Mouse (Mus musculus) neural tube, embryonic 13.5 days (tissue): ENCODE measurements around the gene Slc25a17. TPM values are rescaled to one million over a fixed set of nuclear protein-coding genes. Genes with fewer than 3 reads are reported as not detected.

ENCODE experiments used
- ATAC-seq: fragments of 200-750 bp; cut with Nextera tagmentation; 2 replicates; pipeline ENCODE4 v1.8.0; 2017; ENCODE audit warnings: low read depth, mild to moderate bottlenecking, moderate TSS enrichment, moderate library complexity
- H3K27ac ChIP-seq: fragments of 300-500 bp; sonication (generic); replicated peaks from 2 replicates; pipeline ENCODE4 v1.5.1; 2015; ENCODE audit warnings: moderate library complexity, mild to moderate bottlenecking, inconsistent platforms
- H3K27me3 ChIP-seq: fragments of 300-500 bp; sonication (generic); 2 replicates; pipeline ENCODE4 v1.6.1; 2015; ENCODE audit warnings: mild to moderate bottlenecking, inconsistent platforms
- H3K36me3 ChIP-seq: fragments of 300-500 bp; sonication (generic); 2 replicates; pipeline ENCODE4 v1.6.1; 2015; ENCODE audit warnings: mild to moderate bottlenecking, inconsistent platforms
- H3K4me1 ChIP-seq: fragments of 300-500 bp; sonication (generic); replicated peaks from 2 replicates; pipeline ENCODE4 v1.6.1; 2015; ENCODE audit warnings: inconsistent platforms
- H3K4me2 ChIP-seq: fragments of 300-500 bp; sonication (generic); 2 replicates; pipeline ENCODE4 v1.6.1; 2015; ENCODE audit warnings: inconsistent platforms, mild to moderate bottlenecking, moderate library complexity
- H3K4me3 ChIP-seq: fragments of 300-500 bp; sonication (generic); 2 replicates; pipeline ENCODE4 v1.5.1; 2015; ENCODE audit warnings: mild to moderate bottlenecking, inconsistent platforms
- H3K9ac ChIP-seq: fragments of 300-500 bp; sonication (generic); 2 replicates; pipeline ENCODE4 v1.6.1; 2015; ENCODE audit warnings: moderate library complexity, mild to moderate bottlenecking, inconsistent platforms
- H3K9me3 ChIP-seq: fragments of 300-500 bp; sonication (generic); 2 replicates; pipeline ENCODE4 v1.6.1; 2016; ENCODE audit warnings: inconsistent platforms
- WGBS: fragments of 180-500 bp; shearing (Covaris S2); methylation state at CpG from one replicate; pipeline ENCODE4 v1.1.7; 2015; 5-methylcytosine and 5-hydroxymethylcytosine counted together
- polyA plus RNA-seq: library from polyadenylated mRNA; unstranded; fragments of >200 nt; fragmentation: Nextera tagmentation; extraction: Ambion mirVana; gene quantifications from 2 replicates; pipeline ENCODE4 v1.2.1, GENCODE M21; 2015

The Slc25a17 gene
- polyA plus RNA-seq, 1 experiment from 2014 or later = 130 TPM

- no peak overlapping the region for H3K4me3 ChIP-seq
- H3K27ac ChIP-seq = peak overlapping the region; percentile 33; the same call in 1 of the 2 replicates
- no peak overlapping the region for H3K9ac ChIP-seq
- H3K9me3 ChIP-seq = no peaks in the 10 kb centered on the region
- 72% methylated on average over 1 of the region's 1 CpGs for WGBS
- no peak for ATAC-seq
- H3K27me3 ChIP-seq = no peaks in the 10 kb centered on the region
- no peaks in the 10 kb centered on the region for H3K36me3 ChIP-seq
- H3K4me1 ChIP-seq = peaks cover 6% of the 10 kb centered on the region; the same call in 1 of the 2 replicates
- no peak overlapping the region for H3K4me2 ChIP-seq
Measured at GRCm38 (mm10) chr15:81350401-81350800, 10.2 kb downstream of the Slc25a17 start.

- Histone ChIP-seq H3K9me3 (no peaks in the 10 kb centered on the region), H3K4me2 (no peak overlapping the region), H3K4me3 (no peak overlapping the region), H3K9ac (no peak overlapping the region), H3K27me3 (no peaks in the 10 kb centered on the region), H3K36me3 (0 out of 2 replicates have a peak, but pooled peaks cover 10% of the 10 kb centered on the region), H3K27ac (no peak overlapping the region), H3K4me1 (peaks cover 6% of the 10 kb centered on the region; the same call in 1 of the 2 replicates)
- no peak for ATAC-seq
- WGBS = 70% methylated on average over 2 of the region's 2 CpGs
Measured at GRCm38 (mm10) chr15:81348366-81348765, 12.2 kb downstream of the Slc25a17 start.

- no peak overlapping the region for H3K27ac ChIP-seq
- no peak overlapping the region for H3K4me2 ChIP-seq
- ATAC-seq = no peak
- 91% methylated on average over 2 of the region's 2 CpGs for WGBS
- 0 out of 2 replicates have a peak, but pooled peaks cover 10% of the 10 kb centered on the region for H3K36me3 ChIP-seq
- no peak overlapping the region for H3K9ac ChIP-seq
- H3K27me3 ChIP-seq = no peaks in the 10 kb centered on the region
- no peaks in the 10 kb centered on the region for H3K9me3 ChIP-seq
- H3K4me3 ChIP-seq = no peak overlapping the region
- H3K4me1 ChIP-seq = peaks cover 6% of the 10 kb centered on the region; the same call in 1 of the 2 replicates
Measured at GRCm38 (mm10) chr15:81347466-81347865, 13.1 kb downstream of the Slc25a17 start.

- no peaks in the 10 kb centered on the region for H3K4me1 ChIP-seq
- H3K36me3 ChIP-seq = peaks cover 45% of the 10 kb centered on the region
- no peak overlapping the region for H3K27ac ChIP-seq
- no peaks in the 10 kb centered on the region for H3K9me3 ChIP-seq
- ATAC-seq = no peak
- WGBS = 95% methylated on average over 2 of the region's 2 CpGs
- no peaks in the 10 kb centered on the region for H3K27me3 ChIP-seq
- H3K4me2 ChIP-seq = no peak overlapping the region
- H3K9ac ChIP-seq = no peak overlapping the region
- no peak overlapping the region for H3K4me3 ChIP-seq
Measured at GRCm38 (mm10) chr15:81341426-81341825, 19.2 kb downstream of the Slc25a17 start.

- Histone ChIP-seq H3K4me3 (no peak overlapping the region), H3K4me2 (no peak overlapping the region), H3K4me1 (no peaks in the 10 kb centered on the region), H3K27ac (no peak overlapping the region), H3K36me3 (peaks cover 64% of the 10 kb centered on the region), H3K27me3 (no peaks in the 10 kb centered on the region), H3K9ac (no peak overlapping the region), H3K9me3 (no peaks in the 10 kb centered on the region)
- 95% methylated on average over 3 of the region's 3 CpGs for WGBS
- ATAC-seq = no peak
Measured at GRCm38 (mm10) chr15:81339158-81339557, 21.5 kb downstream of the Slc25a17 start.

- Histone ChIP-seq H3K36me3 (peaks cover 74% of the 10 kb centered on the region), H3K9ac (no peak overlapping the region), H3K27me3 (no peaks in the 10 kb centered on the region), H3K27ac (no peak overlapping the region), H3K9me3 (no peaks in the 10 kb centered on the region), H3K4me3 (no peak overlapping the region), H3K4me2 (no peak overlapping the region), H3K4me1 (no peaks in the 10 kb centered on the region)
- ATAC-seq = no peak
- 85% methylated on average over 5 of the region's 5 CpGs for WGBS
Measured at GRCm38 (mm10) chr15:81336466-81336865, 24.1 kb downstream of the Slc25a17 start.

GRCm38 (mm10) chr15:81332517-81332916 is 28.1 kb downstream of the Slc25a17 start:
- 93% methylated on average over 4 of the region's 4 CpGs for WGBS
- no peak for ATAC-seq
- H3K4me1 ChIP-seq = peaks cover 10% of the 10 kb centered on the region; the same call in 1 of the 2 replicates
- H3K4me3 ChIP-seq = no peak overlapping the region
- H3K27me3 ChIP-seq = no peaks in the 10 kb centered on the region
- peaks cover 71% of the 10 kb centered on the region for H3K36me3 ChIP-seq
- H3K9ac ChIP-seq = no peak overlapping the region
- no peak overlapping the region for H3K4me2 ChIP-seq
- H3K27ac ChIP-seq = no peak overlapping the region
- H3K9me3 ChIP-seq = no peaks in the 10 kb centered on the region

GRCm38 (mm10) chr15:81330816-81331433 is 29.7 kb downstream of the Slc25a17 start:
- 64% methylated on average over 3 of the region's 3 CpGs for WGBS
- Histone ChIP-seq H3K36me3 (peaks cover 72% of the 10 kb centered on the region), H3K9ac (no peak overlapping the region), H3K27me3 (no peaks in the 10 kb centered on the region), H3K9me3 (no peaks in the 10 kb centered on the region), H3K27ac (no peak overlapping the region), H3K4me1 (peaks cover 10% of the 10 kb centered on the region; the same call in 1 of the 2 replicates), H3K4me2 (no peak overlapping the region), H3K4me3 (no peak overlapping the region)
- ATAC-seq = no peak

- H3K4me2 ChIP-seq = no peak overlapping the region
- ATAC-seq = no peak
- peaks cover 70% of the 10 kb centered on the region for H3K36me3 ChIP-seq
- no peak overlapping the region for H3K9ac ChIP-seq
- 39% methylated on average over 5 of the region's 5 CpGs for WGBS
- H3K27ac ChIP-seq = no peak overlapping the region
- H3K4me3 ChIP-seq = no peak overlapping the region
- H3K9me3 ChIP-seq = no peaks in the 10 kb centered on the region
- H3K27me3 ChIP-seq = no peaks in the 10 kb centered on the region
- peaks cover 10% of the 10 kb centered on the region; the same call in 1 of the 2 replicates for H3K4me1 ChIP-seq
Measured at GRCm38 (mm10) chr15:81329721-81330369, 30.8 kb downstream of the Slc25a17 start.

GRCm38 (mm10) chr15:81327501-81327900 is 33.1 kb downstream of the Slc25a17 start:
- H3K4me1 ChIP-seq = peaks cover 10% of the 10 kb centered on the region; the same call in 1 of the 2 replicates
- H3K9me3 ChIP-seq = no peaks in the 10 kb centered on the region
- H3K36me3 ChIP-seq = peaks cover 59% of the 10 kb centered on the region
- 96% methylated on average over 7 of the region's 7 CpGs for WGBS
- H3K27me3 ChIP-seq = no peaks in the 10 kb centered on the region
- H3K4me2 ChIP-seq = no peak overlapping the region
- no peak for ATAC-seq
- H3K9ac ChIP-seq = no peak overlapping the region
- no peak overlapping the region for H3K4me3 ChIP-seq
- H3K27ac ChIP-seq = no peak overlapping the region

GRCm38 (mm10) chr15:81324979-81325378 is 35.6 kb downstream of the Slc25a17 start:
- no peak for ATAC-seq
- peaks cover 76% of the 10 kb centered on the region for H3K36me3 ChIP-seq
- H3K27ac ChIP-seq = no peak overlapping the region

GRCm38 (mm10) chr15:81320137-81320536 is 40.5 kb downstream of the Slc25a17 start:
- Histone ChIP-seq H3K27me3 (no peaks in the 10 kb centered on the region), H3K27ac (no peak overlapping the region), H3K4me2 (no peak overlapping the region), H3K36me3 (peaks cover 81% of the 10 kb centered on the region), H3K9ac (no peak overlapping the region), H3K4me1 (no peaks in the 10 kb centered on the region), H3K9me3 (no peaks in the 10 kb centered on the region), H3K4me3 (no peak overlapping the region)
- ATAC-seq = no peak
- 97% methylated on average over 3 of the region's 3 CpGs for WGBS

More at GRCm38 (mm10) chr15:81324979-81325378, 35.6 kb downstream of the Slc25a17 start:
- Histone ChIP-seq H3K4me1 (peaks cover 6% of the 10 kb centered on the region; the same call in 1 of the 2 replicates), H3K4me3 (no peak overlapping the region), H3K9me3 (no peaks in the 10 kb centered on the region), H3K27me3 (no peaks in the 10 kb centered on the region), H3K4me2 (no peak overlapping the region), H3K9ac (no peak overlapping the region)
- 77% methylated on average over 4 of the region's 4 CpGs for WGBS
